Mouse (Mus musculus) kidney, postnatal 10 days (tissue): ENCODE measurements around the gene Trmt11.
A peak's percentile ranks its signal among the peaks of the same experiment; 100 is the strongest.
"Not testable (repeated sequence)": the region's sequence is repeated elsewhere in the genome, so short reads cannot be mapped to it uniquely, and the experiment has no call there.

Source experiments
- DNase-seq: peaks from one replicate; pipeline ENCODE4 v3.0.0; 2021; ENCODE audit warnings: mixed read lengths

Trmt11 gene

DNA sequence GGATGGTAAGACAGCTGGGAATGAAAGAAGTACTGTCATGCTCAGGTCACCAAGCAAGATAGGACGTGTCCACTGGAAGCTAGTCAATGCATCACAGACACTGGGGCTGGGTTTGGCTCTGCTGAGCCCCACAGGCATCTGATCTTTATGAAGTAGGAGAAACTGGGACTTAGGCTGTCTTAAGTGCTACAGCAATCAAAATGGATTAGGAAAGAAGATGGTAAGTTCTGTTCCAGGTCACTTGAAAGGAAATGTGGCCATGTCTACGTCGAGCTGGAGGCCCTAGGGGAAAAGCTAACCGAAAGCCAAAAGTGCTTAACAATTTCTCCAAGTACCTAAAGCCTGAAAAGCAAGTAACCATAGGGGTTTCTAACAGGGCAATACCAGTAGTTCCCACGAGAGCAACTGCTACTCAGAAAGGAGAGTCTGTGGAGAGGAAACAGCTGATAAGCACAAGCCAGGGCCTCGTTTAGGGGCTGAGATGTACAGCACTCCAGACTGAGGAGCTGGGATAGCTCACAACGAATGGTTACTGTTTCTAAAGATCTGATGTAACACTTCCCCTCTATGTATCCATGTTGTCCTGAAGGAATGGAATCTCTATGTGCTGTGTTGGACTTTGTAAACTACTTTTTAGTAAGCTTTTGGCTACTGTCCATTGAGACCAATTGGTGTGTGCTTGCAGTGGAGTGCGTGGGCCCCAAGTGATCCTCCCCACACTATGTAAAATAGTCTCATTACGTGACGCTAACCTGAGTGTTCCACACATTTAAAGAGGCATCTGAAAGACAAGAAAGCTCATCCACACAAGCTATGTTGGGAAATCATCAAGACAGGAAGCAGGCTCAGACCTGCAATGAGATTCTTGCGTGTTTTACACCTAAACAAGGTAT lies 44.6 kb downstream of the Trmt11 start:
- DNase-seq = no peak

- no peak for DNase-seq
Measured at GRCm38 (mm10) chr10:30552377-30552776, 48.2 kb downstream of the Trmt11 start.

DNA sequence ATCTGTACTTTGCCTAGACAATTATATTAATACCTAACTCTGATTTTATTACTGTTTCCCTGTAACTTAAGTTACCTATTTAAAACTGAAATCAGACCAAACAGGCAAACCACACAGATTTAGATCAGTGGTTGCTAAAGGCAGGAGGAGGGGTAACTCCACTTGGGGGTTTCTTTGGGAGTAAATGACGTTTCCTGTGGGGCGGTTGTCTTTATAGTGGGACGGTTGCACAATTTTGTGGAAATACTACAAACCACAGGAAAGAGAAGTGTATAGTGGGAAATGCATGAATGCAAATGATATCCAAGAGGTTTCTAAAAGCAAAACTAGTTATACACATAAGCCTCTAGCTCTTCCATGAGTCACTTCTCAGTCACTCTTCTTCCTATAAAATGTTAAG lies 50.6 kb downstream of the Trmt11 start:
- no peak for DNase-seq

DNA sequence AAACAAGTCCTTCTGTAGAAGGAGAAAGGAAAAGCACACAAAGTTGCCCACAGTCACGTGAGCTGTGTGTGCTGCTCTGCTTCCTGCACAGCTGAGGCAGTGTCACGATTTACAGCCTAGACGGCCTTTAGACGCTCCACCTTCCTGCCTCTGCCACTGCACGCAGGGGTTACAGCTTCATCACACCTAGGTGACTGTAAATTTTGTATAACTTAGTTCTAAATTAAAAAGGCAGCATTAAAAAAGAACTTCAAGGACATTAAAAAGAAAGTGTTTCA lies 62.1 kb downstream of the Trmt11 start:
- DNase-seq = peak; percentile 14

DNA sequence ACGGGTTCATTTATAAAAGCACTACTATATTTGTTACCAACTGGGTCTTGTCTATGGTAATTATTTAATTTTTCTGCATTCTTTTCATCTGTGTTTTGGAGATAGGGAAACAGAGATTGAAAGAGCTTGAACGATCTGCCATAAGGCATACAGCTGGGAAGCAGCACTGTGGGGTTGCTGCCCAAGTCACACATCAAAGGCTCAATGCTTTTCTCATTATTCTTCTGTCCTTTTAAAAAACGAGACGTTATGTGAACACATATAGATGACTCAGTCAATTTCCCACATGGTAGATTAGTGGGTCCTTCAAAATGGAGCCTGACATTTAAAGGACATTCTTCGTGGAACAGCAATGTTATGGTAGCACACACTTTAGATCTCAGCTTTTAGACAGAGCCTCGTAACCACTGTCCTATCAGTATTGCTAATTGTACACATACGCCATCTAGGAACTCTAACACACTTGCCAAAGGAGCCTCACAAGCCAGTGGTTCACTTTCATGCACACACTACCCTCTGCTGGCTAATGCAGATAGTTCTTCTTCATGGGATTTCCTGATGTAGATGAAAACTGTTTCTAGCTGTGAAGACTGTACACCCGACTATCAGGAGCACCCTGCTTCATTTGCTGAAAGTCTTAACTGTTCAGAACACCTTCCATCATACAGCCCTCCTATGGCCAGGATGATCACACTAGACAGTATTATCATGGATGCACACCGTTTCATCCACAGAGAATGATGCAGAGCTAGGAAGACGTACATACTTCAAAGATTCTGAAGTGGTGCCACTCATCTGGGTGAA lies 62.6 kb downstream of the Trmt11 start:
- DNase-seq = peak; percentile 28

GRCm38 (mm10) chr10:30535930-30536329 lies 64.6 kb downstream of the Trmt11 start:
- DNase-seq = not testable (repeated sequence)

- DNase-seq = no peak
Measured at GRCm38 (mm10) chr10:30527122-30527521, 73.4 kb downstream of the Trmt11 start.

GRCm38 (mm10) chr10:30521727-30522126 lies 78.8 kb downstream of the Trmt11 start:
- DNase-seq = no peak

DNA sequence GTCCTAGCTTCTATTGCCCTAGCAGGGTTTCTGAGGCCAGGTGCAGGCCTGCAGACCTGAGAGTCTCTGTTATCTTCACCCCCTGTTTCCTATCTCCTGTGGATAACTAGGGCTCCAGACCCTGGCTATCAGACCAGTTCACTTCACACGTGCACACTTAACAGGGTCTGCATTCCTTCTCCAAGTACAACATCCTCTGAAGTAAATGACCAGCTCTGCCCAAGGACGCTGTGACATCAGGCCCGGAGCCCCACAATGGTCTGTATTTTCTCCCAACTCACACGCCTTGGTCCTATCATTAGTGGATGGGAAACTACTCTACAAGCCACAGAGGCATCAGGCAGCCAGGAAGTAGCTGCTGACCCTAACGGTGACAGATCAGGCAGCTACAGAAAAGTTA lies 81.4 kb downstream of the Trmt11 start:
- DNase-seq = no peak

GRCm38 (mm10) chr10:30517224-30517623 lies 83.3 kb downstream of the Trmt11 start:
- DNase-seq = peak; percentile 13

DNA sequence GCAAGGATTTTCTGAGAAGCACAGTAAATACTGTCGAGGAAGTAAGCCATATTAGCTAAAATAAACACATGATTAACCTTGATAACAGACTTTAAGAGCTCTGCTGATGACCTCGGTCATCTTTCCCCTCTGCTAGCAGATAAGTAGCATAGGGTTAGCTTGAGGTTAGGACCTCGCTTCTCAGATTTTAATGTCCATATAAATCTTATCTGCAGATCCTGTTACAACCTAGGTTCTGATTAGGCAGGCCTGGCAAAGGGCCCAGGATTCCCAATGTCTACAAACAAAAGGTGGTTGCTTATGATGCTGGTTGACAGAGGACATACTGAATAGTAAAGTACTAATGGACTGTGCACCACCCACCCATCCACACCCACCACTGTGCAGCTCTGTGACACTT lies 83.8 kb downstream of the Trmt11 start:
- peak; percentile 51 for DNase-seq

- DNase-seq = no peak
Measured at GRCm38 (mm10) chr10:30504736-30505135, 95.8 kb downstream of the Trmt11 start.

DNA sequence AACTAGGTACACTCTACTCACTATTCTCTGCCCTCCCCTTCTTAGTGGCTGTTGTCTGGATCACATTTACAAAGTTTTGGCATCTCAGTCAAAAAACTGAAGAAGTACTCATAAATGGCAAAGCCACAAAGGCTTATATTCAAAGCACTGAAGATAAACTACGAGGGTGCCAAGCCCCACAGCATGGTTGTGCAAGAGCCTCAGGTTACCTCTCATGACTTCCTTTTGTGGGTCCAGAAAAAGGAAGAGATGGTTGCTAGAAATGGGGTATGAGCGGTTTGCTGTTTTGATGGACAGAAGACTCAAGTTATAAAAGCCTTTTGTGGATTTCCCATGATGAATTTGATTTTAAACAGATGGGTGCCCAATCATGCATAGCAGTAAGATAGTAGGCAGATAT lies 97.4 kb downstream of the Trmt11 start:
- no peak for DNase-seq

- no peak for DNase-seq
Measured at GRCm38 (mm10) chr10:30502718-30503117, 97.8 kb downstream of the Trmt11 start.

- not testable (repeated sequence) for DNase-seq
Measured at GRCm38 (mm10) chr10:30498223-30498622, 102.3 kb downstream of the Trmt11 start.
